Mouse (Mus musculus): ENCODE results near the gene Ube2e2. TPM values are rescaled to one million over a fixed set of nuclear protein-coding genes. Genes with fewer than 3 reads are reported as not detected.

The Ube2e2 gene
- polyA plus RNA-seq, 1 experiment: 37.7 TPM

DNA sequence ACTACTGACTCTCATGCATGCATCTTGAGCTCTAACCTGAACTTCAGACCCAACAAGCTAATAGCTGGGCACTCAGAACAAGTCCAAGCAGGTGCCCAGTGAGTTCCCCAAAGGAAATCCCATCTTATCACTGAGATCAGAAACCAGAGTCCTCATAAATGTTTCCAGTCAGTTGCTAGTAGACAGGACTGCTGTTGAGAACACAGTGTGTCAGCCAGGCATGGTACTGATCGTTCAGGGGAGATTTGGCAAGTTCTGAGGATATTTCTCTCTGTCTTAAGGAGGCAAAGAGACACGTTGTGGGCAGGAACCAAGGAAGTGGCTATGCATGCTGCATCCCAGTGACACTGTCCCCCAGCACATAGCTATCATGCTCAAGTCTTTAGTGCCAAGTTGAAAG, 275.5 kb downstream of the Ube2e2 start:
- H3K4me3 ChIP-seq: no peak overlapping the region
- TF ChIP-seq MYOG (IDR thresholded peaks at IDR 0.05; ENCODE audit: control insufficient read depth in 1 of 3, insufficient read depth in 1 of 3, insufficient read length in 2 of 3, low read depth in 2 of 3) (no peak), MAX (IDR thresholded peaks at IDR 0.05; ENCODE audit: low read depth) (no peak), TCF3 (IDR thresholded peaks at IDR 0.05; ENCODE audit: insufficient read length, low read depth) (no peak), MYOD1 (IDR thresholded peaks at IDR 0.05; ENCODE audit: control insufficient read depth in 1 of 3, insufficient read length in 2 of 3, low read depth in 2 of 3) (no peak), E2F4 (IDR thresholded peaks at IDR 0.05; ENCODE audit: insufficient read depth) (no peak), TCF12 (IDR thresholded peaks at IDR 0.05; ENCODE audit: insufficient read depth, poor library complexity, severe bottlenecking) (no peak), POLR2AphosphoS2 (IDR thresholded peaks at IDR 0.05; ENCODE audit: insufficient read length, low read depth) (no peak), REST (IDR thresholded peaks at IDR 0.05; ENCODE audit: insufficient read depth, insufficient read length) (no peak), USF1 (IDR thresholded peaks at IDR 0.05; ENCODE audit: low read depth) (no peak), POLR2A (IDR thresholded peaks at IDR 0.05; ENCODE audit: insufficient read length, low read depth) (no peak), SRF (IDR thresholded peaks at IDR 0.05; ENCODE audit: control insufficient read depth, insufficient read length, low read depth) (no peak), CEBPB (IDR thresholded peaks at IDR 0.05; ENCODE audit: insufficient read depth, poor library complexity, severe bottlenecking) (no peak)
- H3K36me3 ChIP-seq (ENCODE audit: control insufficient read depth, insufficient read depth): no peaks in the 10 kb centered on the region
- H3ac ChIP-seq (ENCODE audit: control insufficient read depth, insufficient read length): no peak overlapping the region
- no peaks in the 10 kb centered on the region for H3K79me2 ChIP-seq (ENCODE audit: control insufficient read depth, insufficient read depth)
- H3K27me3 ChIP-seq (ENCODE audit: control insufficient read depth, insufficient read depth, insufficient read length): no peaks in the 10 kb centered on the region
- H3K4me2 ChIP-seq (ENCODE audit: low read depth): no peak overlapping the region

DNA sequence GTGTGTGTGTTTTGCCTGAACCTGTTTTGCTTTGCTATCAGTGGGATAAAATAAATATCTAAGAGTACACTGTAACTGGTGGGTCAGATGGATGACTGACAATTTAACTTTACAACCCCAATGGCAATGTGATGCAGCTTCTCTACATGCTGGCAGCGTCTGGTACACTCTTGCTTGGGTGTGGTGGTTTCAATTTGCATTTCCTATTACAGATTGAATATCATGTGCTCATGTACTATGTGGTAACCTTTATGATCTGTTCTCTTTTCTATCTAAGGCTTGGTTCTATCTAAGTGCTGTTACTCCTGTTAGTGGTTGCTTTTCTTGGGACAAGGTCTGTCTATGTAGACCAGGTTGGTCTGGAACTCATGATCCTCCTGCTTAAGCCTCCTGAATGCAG, 292.1 kb downstream of the Ube2e2 start:
- no peaks in the 10 kb centered on the region for H3K27me3 ChIP-seq (ENCODE audit: control insufficient read depth, insufficient read depth, insufficient read length)
- H3K4me2 ChIP-seq (ENCODE audit: low read depth): no peak overlapping the region
- TF ChIP-seq USF1 (IDR thresholded peaks at IDR 0.05; ENCODE audit: low read depth) (no peak), MYOG (IDR thresholded peaks at IDR 0.05; ENCODE audit: control insufficient read depth in 1 of 3, insufficient read depth in 1 of 3, insufficient read length in 2 of 3, low read depth in 2 of 3) (no peak), MAX (IDR thresholded peaks at IDR 0.05; ENCODE audit: low read depth) (no peak), E2F4 (IDR thresholded peaks at IDR 0.05; ENCODE audit: insufficient read depth) (no peak), POLR2A (IDR thresholded peaks at IDR 0.05; ENCODE audit: insufficient read length, low read depth) (no peak), TCF12 (IDR thresholded peaks at IDR 0.05; ENCODE audit: insufficient read depth, poor library complexity, severe bottlenecking) (no peak), TCF3 (IDR thresholded peaks at IDR 0.05; ENCODE audit: insufficient read length, low read depth) (no peak), SRF (IDR thresholded peaks at IDR 0.05; ENCODE audit: control insufficient read depth, insufficient read length, low read depth) (no peak), POLR2AphosphoS2 (IDR thresholded peaks at IDR 0.05; ENCODE audit: insufficient read length, low read depth) (no peak), MYOD1 (IDR thresholded peaks at IDR 0.05; ENCODE audit: control insufficient read depth in 1 of 3, insufficient read length in 2 of 3, low read depth in 2 of 3) (no peak), REST (IDR thresholded peaks at IDR 0.05; ENCODE audit: insufficient read depth, insufficient read length) (no peak), CEBPB (IDR thresholded peaks at IDR 0.05; ENCODE audit: insufficient read depth, poor library complexity, severe bottlenecking) (no peak)
- H3K79me2 ChIP-seq (ENCODE audit: control insufficient read depth, insufficient read depth): no peaks in the 10 kb centered on the region
- H3K36me3 ChIP-seq (ENCODE audit: control insufficient read depth, insufficient read depth): no peaks in the 10 kb centered on the region
- no peak overlapping the region for H3K4me3 ChIP-seq
- no peak overlapping the region for H3ac ChIP-seq (ENCODE audit: control insufficient read depth, insufficient read length)

DNA sequence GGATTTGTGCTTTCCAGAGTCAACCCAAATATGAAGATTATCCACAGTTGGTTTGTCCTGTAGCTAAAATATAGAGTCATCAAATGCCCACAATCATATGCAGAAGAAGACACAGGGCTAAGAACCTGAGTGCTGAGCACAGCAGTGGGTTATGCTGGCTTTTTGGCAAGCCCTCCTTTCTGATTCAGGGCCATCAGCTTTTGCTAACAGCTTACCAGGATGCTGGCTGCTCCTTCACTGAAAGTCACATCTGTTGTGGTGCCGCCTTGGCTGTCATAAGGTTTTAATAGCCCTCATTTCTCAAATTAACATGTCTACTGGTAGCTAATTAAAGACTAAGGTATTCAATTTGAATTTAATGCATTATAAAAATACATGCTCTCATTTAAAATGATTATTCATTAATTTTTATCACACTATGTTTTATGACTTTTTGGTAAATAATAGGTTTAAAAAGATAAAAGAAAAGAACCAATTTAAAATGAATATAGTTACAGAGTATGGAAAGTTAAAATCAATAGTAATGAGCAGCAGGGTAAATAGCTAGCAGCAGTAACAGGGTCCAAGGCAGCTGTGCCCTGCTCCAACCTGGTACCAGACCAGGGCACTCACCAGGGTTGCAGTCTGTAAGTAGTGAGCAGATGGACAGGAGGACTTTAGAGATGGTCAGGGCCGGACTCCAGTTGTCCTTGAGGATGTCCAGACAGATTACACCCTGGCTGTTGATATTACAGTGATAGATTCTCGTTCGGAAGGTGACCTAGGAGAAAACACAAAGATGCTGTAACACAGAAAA, 307.6 kb downstream of the Ube2e2 start:
- no peak overlapping the region for H3ac ChIP-seq (ENCODE audit: control insufficient read depth, insufficient read length)
- no peaks in the 10 kb centered on the region for H3K36me3 ChIP-seq (ENCODE audit: control insufficient read depth, insufficient read depth)
- no peak overlapping the region for H3K4me2 ChIP-seq (ENCODE audit: low read depth)
- no peaks in the 10 kb centered on the region for H3K27me3 ChIP-seq (ENCODE audit: control insufficient read depth, insufficient read depth, insufficient read length)
- no peaks in the 10 kb centered on the region for H3K79me2 ChIP-seq (ENCODE audit: control insufficient read depth, insufficient read depth)
- TF ChIP-seq POLR2A (IDR thresholded peaks at IDR 0.05; ENCODE audit: insufficient read length, low read depth) (no peak), REST (IDR thresholded peaks at IDR 0.05; ENCODE audit: insufficient read depth, insufficient read length) (no peak), MYOD1 (IDR thresholded peaks at IDR 0.05; ENCODE audit: control insufficient read depth in 1 of 3, insufficient read length in 2 of 3, low read depth in 2 of 3) (no peak), MYOG (IDR thresholded peaks at IDR 0.05; ENCODE audit: control insufficient read depth in 1 of 3, insufficient read depth in 1 of 3, insufficient read length in 2 of 3, low read depth in 2 of 3) (no peak), USF1 (IDR thresholded peaks at IDR 0.05; ENCODE audit: low read depth) (no peak), TCF12 (IDR thresholded peaks at IDR 0.05; ENCODE audit: insufficient read depth, poor library complexity, severe bottlenecking) (no peak), MAX (IDR thresholded peaks at IDR 0.05; ENCODE audit: low read depth) (no peak)
- H3K4me3 ChIP-seq: no peak overlapping the region

DNA sequence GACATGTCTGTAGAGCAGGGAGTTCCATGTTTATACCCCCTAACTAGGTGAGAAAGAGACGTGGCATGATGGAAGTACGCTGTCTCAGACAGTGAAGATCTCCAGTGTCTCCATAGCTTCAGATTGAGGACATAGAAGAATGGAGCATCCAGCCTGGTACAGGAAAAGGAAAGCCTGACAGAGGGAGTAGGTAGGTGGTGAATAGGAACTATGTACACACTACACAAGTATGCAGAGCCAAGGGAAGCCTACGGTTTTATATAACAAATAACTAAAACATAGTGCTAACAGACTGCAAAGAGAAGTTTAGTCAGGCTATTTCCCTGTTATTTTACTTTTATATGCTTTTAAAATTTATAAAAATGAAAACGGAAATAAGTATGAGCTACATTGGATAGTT, 312.3 kb downstream of the Ube2e2 start:
- Histone ChIP-seq H3K4me3 (no peak overlapping the region), H3K79me2 (ENCODE audit: control insufficient read depth, insufficient read depth) (no peaks in the 10 kb centered on the region), H3K27me3 (ENCODE audit: control insufficient read depth, insufficient read depth, insufficient read length) (no peaks in the 10 kb centered on the region), H3ac (ENCODE audit: control insufficient read depth, insufficient read length) (no peak overlapping the region), H3K36me3 (ENCODE audit: control insufficient read depth, insufficient read depth) (no peaks in the 10 kb centered on the region), H3K4me2 (ENCODE audit: low read depth) (no peak overlapping the region)
- no peak for TF ChIP-seq POLR2A (IDR thresholded peaks at IDR 0.05; ENCODE audit: insufficient read length, low read depth)
- TF ChIP-seq POLR2AphosphoS2 (IDR thresholded peaks at IDR 0.05; ENCODE audit: insufficient read length, low read depth): no peak
- no peak for TF ChIP-seq SRF (IDR thresholded peaks at IDR 0.05; ENCODE audit: control insufficient read depth, insufficient read length, low read depth)
- no peak for TF ChIP-seq CEBPB (IDR thresholded peaks at IDR 0.05; ENCODE audit: insufficient read depth, poor library complexity, severe bottlenecking)
- no peak for TF ChIP-seq TCF12 (IDR thresholded peaks at IDR 0.05; ENCODE audit: insufficient read depth, poor library complexity, severe bottlenecking)
- TF ChIP-seq MAX (IDR thresholded peaks at IDR 0.05; ENCODE audit: low read depth): no peak
- no peak for TF ChIP-seq USF1 (IDR thresholded peaks at IDR 0.05; ENCODE audit: low read depth)
- TF ChIP-seq E2F4 (IDR thresholded peaks at IDR 0.05; ENCODE audit: insufficient read depth): no peak
- TF ChIP-seq MYOD1 (IDR thresholded peaks at IDR 0.05; ENCODE audit: control insufficient read depth in 1 of 3, insufficient read length in 2 of 3, low read depth in 2 of 3): no peak
- TF ChIP-seq REST (IDR thresholded peaks at IDR 0.05; ENCODE audit: insufficient read depth, insufficient read length): no peak
- TF ChIP-seq TCF3 (IDR thresholded peaks at IDR 0.05; ENCODE audit: insufficient read length, low read depth): no peak
- TF ChIP-seq MYOG (IDR thresholded peaks at IDR 0.05; ENCODE audit: control insufficient read depth in 1 of 3, insufficient read depth in 1 of 3, insufficient read length in 2 of 3, low read depth in 2 of 3): no peak
